Mouse (Mus musculus): ENCODE results near the gene Sult1d1.

DNA sequence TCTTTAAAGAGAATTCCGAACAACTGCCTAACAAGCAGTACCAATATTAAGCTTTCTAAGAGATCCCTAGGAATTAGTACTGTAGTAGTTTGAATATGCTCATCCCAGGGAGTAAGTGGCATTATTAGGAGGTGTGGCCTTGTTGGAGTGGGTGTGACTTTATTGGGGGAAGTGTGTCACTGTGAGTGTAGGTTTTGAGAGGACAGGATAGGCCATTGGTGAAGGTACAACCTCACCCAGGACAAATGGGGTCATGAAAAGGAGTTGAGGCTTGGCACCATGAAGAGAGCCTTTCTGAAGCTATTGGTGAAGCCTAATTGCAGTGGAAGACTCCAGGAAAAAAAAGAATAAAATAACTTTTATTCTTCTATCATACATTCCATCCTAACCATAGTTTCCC, 1.5 kb downstream of the Sult1d1 start:
- TF ChIP-seq POLR2A (IDR thresholded peaks at IDR 0.05; ENCODE audit: borderline replicate concordance, extremely low read depth, low read depth, low read length): no peak
- no peak for TF ChIP-seq CTCF (IDR thresholded peaks at IDR 0.05; ENCODE audit: insufficient read depth, low read length)

All from lung, adult 2 months (tissue).